15 mouse cellular contexts compared by ENCODE assay signal in genomic region chr2:180220165-180220564, GRCm38 (mm10). TPM values are rescaled to one million over a fixed set of nuclear protein-coding genes. Genes with fewer than 3 reads are reported as not detected.
DNase-seq lines count a peak whose midpoint lies in the region; ATAC-seq and TF ChIP-seq lines count a peak whose summit lies in the region.
"Had no signal": no experiment of that assay in that cellular context is flagged by ENCODE, and none has a peak within 500 bp of the region (broad histone marks: within the 10 kb centered on the region; RNA-seq: fewer than 3 reads in every experiment).

No protein-coding gene starts in this region.

- peak overlapping the region; percentile 14; the same call in 1 of the 2 replicates for H3K4me2 ChIP-seq in lung, embryonic 15.5 days
- H3K4me2 ChIP-seq in forebrain, postnatal 0 days (ENCODE audit: low read depth), result no peak overlapping the region
- H3K4me2 ChIP-seq: forebrain, embryonic 13.5 days; limb, embryonic 15.5 days; midbrain, embryonic 12.5 days; neural tube, embryonic 12.5 days had no signal

- peak overlapping the region; percentile 62 for H3K9ac ChIP-seq in ES-E14 (ENCODE audit: insufficient read depth, low read depth, low read length, poor library complexity, severe bottlenecking)
- H3K9ac ChIP-seq in lung, embryonic 15.5 days, result 0 out of 2 replicates have a peak overlapping the region, but pooled peaks have one; percentile 25
- H3K9ac ChIP-seq in forebrain, postnatal 0 days, result no peak overlapping the region
- H3K9ac ChIP-seq: forebrain, embryonic 13.5 days; midbrain, embryonic 12.5 days; neural tube, embryonic 12.5 days had no signal

- peak overlapping the region in 1 of 2 experiments; percentile 3; a peak in 2 of 4 replicates for H3K4me3 ChIP-seq in ES-E14 (ENCODE audit: insufficient read depth in 1 of 2, low read depth in 1 of 2, low read length in 2 of 2, poor library complexity in 1 of 2, severe bottlenecking in 1 of 2)
- no peak overlapping the region for H3K4me3 ChIP-seq in lung, embryonic 15.5 days
- H3K4me3 ChIP-seq in forebrain, postnatal 0 days (ENCODE audit: low read depth, low read length), result no peak overlapping the region
- H3K4me3 ChIP-seq: forebrain, embryonic 13.5 days; limb, embryonic 15.5 days; midbrain, embryonic 12.5 days; neural tube, embryonic 12.5 days had no signal

- H3K36me3 ChIP-seq in ES-E14 (ENCODE audit: control insufficient read depth, insufficient read depth, low read length, poor library complexity, severe bottlenecking), result peaks cover 58% of the 10 kb centered on the region; the same call in 1 of the 2 replicates
- H3K36me3 ChIP-seq in lung, embryonic 15.5 days, result no peaks in the 10 kb centered on the region
- no peaks in the 10 kb centered on the region for H3K36me3 ChIP-seq in forebrain, postnatal 0 days (ENCODE audit: insufficient read depth)
- H3K36me3 ChIP-seq: limb, embryonic 15.5 days; midbrain, embryonic 12.5 days; neural tube, embryonic 12.5 days had no signal

- H3K4me1 ChIP-seq in ES-E14 (ENCODE audit: control insufficient read depth in 2 of 2, insufficient read depth in 2 of 2, low read length in 2 of 2, poor library complexity in 1 of 2), result peaks cover 5 to 68% of the 10 kb centered on the region in 2 experiments; a peak in 3 of 4 replicates
- H3K4me1 ChIP-seq in lung, embryonic 15.5 days, result peaks cover 84% of the 10 kb centered on the region
- H3K4me1 ChIP-seq in forebrain, postnatal 0 days (ENCODE audit: insufficient read depth), result no peaks in the 10 kb centered on the region; the same call in 1 of the 2 replicates

- in situ Hi-C loops in ES-E14 (cut with MboI; ENCODE audit: low sequenced_read_pairs in 2 of 2, unreplicated experiment in 2 of 2), result no loop called here

- H3K9me3 ChIP-seq in ES-E14 (ENCODE audit: control insufficient read depth, insufficient read depth, low read depth, low read length), result no peaks in the 10 kb centered on the region
- no peaks in the 10 kb centered on the region for H3K9me3 ChIP-seq in lung, embryonic 15.5 days
- no peaks in the 10 kb centered on the region for H3K9me3 ChIP-seq in forebrain, postnatal 0 days (ENCODE audit: low read length)
- H3K9me3 ChIP-seq: forebrain, embryonic 13.5 days; limb, embryonic 15.5 days; midbrain, embryonic 12.5 days; neural tube, embryonic 12.5 days had no signal

- peaks cover 10% of the 10 kb centered on the region for H3K27me3 ChIP-seq in lung, embryonic 15.5 days
- H3K27me3 ChIP-seq in forebrain, postnatal 0 days (ENCODE audit: insufficient read depth, low read length), result peaks cover 8% of the 10 kb centered on the region; the same call in 1 of the 2 replicates

- no peak for TF ChIP-seq CTCF in forebrain, postnatal 0 days (IDR thresholded peaks at IDR 0.05; ENCODE audit: low read depth)

- peak; percentile 90 for DNase-seq in heart, adult 11 months
- DNase-seq in heart, adult 8-10 months (ENCODE audit: low spot score), result no peak
- DNase-seq in ES-E14 (ENCODE audit: low read depth, low spot score), result no peak
- peak; percentile 51 for DNase-seq in kidney, adult 9 months
- DNase-seq in spleen, postnatal 14 days (ENCODE audit: low spot score in 2 of 2), result no peak
- no peak for DNase-seq in forebrain, postnatal 0 days
- no peak for DNase-seq in testis, postnatal 10 days (ENCODE audit: low spot score)
- DNase-seq: adrenal gland, postnatal 14 days; cerebellum, adult 11-12 months; gastrocnemius, postnatal 14 days had no signal

- WGBS in lung, embryonic 15.5 days, result 37% methylated on average over 9 of the region's 9 CpGs
- 91% methylated on average over 9 of the region's 9 CpGs for WGBS in forebrain, postnatal 0 days

- peak overlapping the region; percentile 80 for H3K27ac ChIP-seq in ES-E14 (ENCODE audit: insufficient read depth, low read depth, low read length, poor library complexity, severe bottlenecking)
- peak overlapping the region; percentile 91 for H3K27ac ChIP-seq in lung, embryonic 15.5 days
- no peak overlapping the region for H3K27ac ChIP-seq in forebrain, postnatal 0 days (ENCODE audit: low read depth, low read length)
- H3K27ac ChIP-seq: forebrain, embryonic 13.5 days; limb, embryonic 15.5 days; midbrain, embryonic 12.5 days; neural tube, embryonic 12.5 days had no signal

- ATAC-seq in lung, embryonic 15.5 days (ENCODE audit: borderline replicate concordance, extremely low read depth, low FRiP score, low TSS enrichment), result no peak
- no peak for ATAC-seq in forebrain, postnatal 0 days
- ATAC-seq: forebrain, embryonic 13.5 days had no signal

TF ChIP-seq in ES-E14, 5 proteins besides CTCF, POLR2A, EP300 and RAD21:
- TF ChIP-seq CHD2 (IDR thresholded peaks at IDR 0.05; ENCODE audit: low read depth, low read length), result no peak
- TF ChIP-seq MAFK (IDR thresholded peaks at IDR 0.05; ENCODE audit: insufficient read depth, low read depth, low read length), result no peak
- TF ChIP-seq ZC3H11A (IDR thresholded peaks at IDR 0.05; ENCODE audit: borderline replicate concordance, low read depth, low read length), result no peak
- no peak for TF ChIP-seq ZNF384 (IDR thresholded peaks at IDR 0.05; ENCODE audit: low read depth, low read length)
- no peak for TF ChIP-seq HCFC1 (IDR thresholded peaks at IDR 0.05; ENCODE audit: borderline replicate concordance, insufficient read depth, low read length)

RNA-seq across cellular contexts. Expression of gene Lama5, which starts 5.5 kb away (rescaled TPM):
- total RNA-seq in heart, adult 8-10 months (2022), result 100 to 1,000 TPM in 1 of 4 experiments, 10 to 100 TPM in 3; 78.1 to 110 (median 93.3) TPM
- 291 and 497 TPM in 2 replicates for total RNA-seq in ES-E14 (2012; rRNA removed)
- 79.0 and 83.2 TPM in 2 replicates for polyA plus RNA-seq in lung, embryonic 15.5 days (2015; fragmentation: Nextera tagmentation; extraction: Ambion mirVana)
- 3.5 and 8.9 TPM in 2 replicates for total RNA-seq in forebrain, postnatal 0 days (2014; rRNA removed)
- 1.4 and 1.7 TPM in 2 replicates for polyA plus RNA-seq in forebrain, postnatal 0 days (2015; fragmentation: Nextera tagmentation; extraction: Ambion mirVana)

RNA-seq across cellular contexts. Expression of gene Rps21, which starts 37.0 kb away (rescaled TPM):
- 100 to 1,000 TPM; 452 to 674 (median 565) TPM for total RNA-seq in heart, adult 8-10 months (2022)
- 4,130 and 4,285 TPM in 2 replicates for total RNA-seq in ES-E14 (2012; rRNA removed)
- 477 and 524 TPM in 2 replicates for polyA plus RNA-seq in lung, embryonic 15.5 days (2015; fragmentation: Nextera tagmentation; extraction: Ambion mirVana)
- total RNA-seq in forebrain, postnatal 0 days (2014; rRNA removed), result 848 and 1,386 TPM in 2 replicates
- 439 and 570 TPM in 2 replicates for polyA plus RNA-seq in forebrain, postnatal 0 days (2015; fragmentation: Nextera tagmentation; extraction: Ambion mirVana)

RNA-seq across cellular contexts. Expression of gene Adrm1, which starts 48.9 kb away (rescaled TPM):
- total RNA-seq in heart, adult 8-10 months (2022), result 10 to 100 TPM; 80.8 to 93.9 (median 90.0) TPM
- 169 and 196 TPM in 2 replicates for total RNA-seq in ES-E14 (2012; rRNA removed)
- polyA plus RNA-seq in lung, embryonic 15.5 days (2015; fragmentation: Nextera tagmentation; extraction: Ambion mirVana), result 184 and 191 TPM in 2 replicates
- total RNA-seq in forebrain, postnatal 0 days (2014; rRNA removed), result 133 and 168 TPM in 2 replicates
- polyA plus RNA-seq in forebrain, postnatal 0 days (2015; fragmentation: Nextera tagmentation; extraction: Ambion mirVana), result 219 and 222 TPM in 2 replicates

RNA-seq across cellular contexts. Expression of gene Cables2, which starts 53.1 kb away (rescaled TPM):
- total RNA-seq in heart, adult 8-10 months (2022), result 10 to 100 TPM; 12.1 to 14.1 (median 12.6) TPM
- 13.4 and 15.5 TPM in 2 replicates for total RNA-seq in ES-E14 (2012; rRNA removed)
- 14.1 and 16.5 TPM in 2 replicates for polyA plus RNA-seq in lung, embryonic 15.5 days (2015; fragmentation: Nextera tagmentation; extraction: Ambion mirVana)
- total RNA-seq in forebrain, postnatal 0 days (2014; rRNA removed), result 46.6 and 58.8 TPM in 2 replicates
- polyA plus RNA-seq in forebrain, postnatal 0 days (2015; fragmentation: Nextera tagmentation; extraction: Ambion mirVana), result 21.1 and 28.4 TPM in 2 replicates

Comparison
In these comparisons a context has a peak if more than half of its experiments do, and no peak if none do; other contexts are left out.
1. DNase-seq: peak in heart, adult 11 months (single experiment) and kidney, adult 9 months (single experiment); none in heart, adult 8-10 months (single experiment), ES-E14 (single experiment), spleen, postnatal 14 days (0 of 2), forebrain, postnatal 0 days (single experiment) and testis, postnatal 10 days (single experiment).